Mouse (Mus musculus) cerebellum, adult 2 months (tissue): ENCODE measurements at regions not wholly inside any gene's neighbourhood (a gene's known extent, or its start where the extent isn't known, plus 50 kb on each side); places are given as distances from the start of the nearest gene placed in this dataset.

ENCODE experiments used
- DNase-seq, 2 experiments: peaks; one replicate each; pipeline ENCODE4 v3.0.0; 2021
- H3K27ac ChIP-seq: fragments of 200-500 bp; 2 replicates; pipeline ENCODE4 v1.5.1; 2012; ENCODE audit warnings: low read length, control low read depth, inconsistent platforms; ENCODE audit not compliant: insufficient read depth
- H3K27me3 ChIP-seq: fragments of 200-500 bp; 2 replicates; pipeline ENCODE4 v1.6.1; 2012; ENCODE audit warnings: inconsistent platforms, mild to moderate bottlenecking, low read length, moderate library complexity; ENCODE audit not compliant: control insufficient read depth, insufficient read depth
- H3K4me1 ChIP-seq: fragments of 200-500 bp; 2 replicates; pipeline ENCODE4 v1.6.1; 2011; ENCODE audit warnings: low read length; ENCODE audit not compliant: control insufficient read depth, insufficient read depth
- H3K4me3 ChIP-seq: fragments of 200-500 bp; replicated peaks from 2 replicates; pipeline ENCODE3; 2011; ENCODE audit warnings: mild to moderate bottlenecking, low read depth, low read length, control low read depth; ENCODE audit not compliant: insufficient read depth
- CTCF ChIP-seq: fragments of 200-500 bp; IDR thresholded peaks from 2 replicates; pipeline ENCODE4 v1.5.1; 2011; ENCODE audit warnings: low read depth, mild to moderate bottlenecking, control low read depth, low read length, moderate library complexity, borderline replicate concordance; ENCODE audit not compliant: insufficient read depth
- POLR2A ChIP-seq: fragments of 200-500 bp; IDR thresholded peaks from 2 replicates; pipeline ENCODE4 v1.6.1; 2011; ENCODE audit warnings: low read length, control low read depth, borderline replicate concordance; ENCODE audit not compliant: insufficient read depth
- WGBS: fragments of 180-500 bp; shearing (Covaris S2); methylation state at CpG from one replicate; pipeline ENCODE4 v1.1.7; 2018; 5-methylcytosine and 5-hydroxymethylcytosine counted together

DNA sequence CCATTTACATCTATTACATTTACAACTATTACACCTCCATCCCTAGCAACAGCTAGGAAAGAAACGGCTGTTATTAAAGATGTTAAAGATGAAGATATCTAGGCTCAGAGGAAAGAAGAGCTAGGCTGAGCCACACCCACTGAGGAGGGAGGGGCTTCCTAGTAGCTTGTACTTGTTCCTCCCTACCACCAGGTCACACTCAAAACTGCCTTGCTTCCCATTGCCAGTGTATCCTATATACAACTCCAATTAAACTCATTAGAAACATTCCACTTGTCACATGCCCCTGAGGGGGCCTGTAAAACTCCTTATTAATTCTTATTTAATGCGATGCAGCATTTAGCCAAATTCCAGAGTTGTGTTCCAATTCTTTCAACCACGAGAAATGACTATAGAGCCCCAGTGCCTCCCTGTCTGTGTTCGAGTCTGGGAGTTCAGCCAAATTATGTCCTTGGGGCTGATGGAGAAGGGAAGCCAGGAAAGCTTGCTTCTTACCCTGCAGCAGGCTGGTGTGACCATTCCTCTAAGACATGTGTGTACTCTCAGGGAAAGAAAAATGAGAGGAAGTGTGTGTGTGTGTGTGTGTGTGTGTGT lies 225.0 kb upstream of the Tmem132c start:
- Histone ChIP-seq H3K27ac (no peak overlapping the region), H3K4me1 (peaks cover 4% of the 10 kb centered on the region; the same call in 1 of the 2 replicates), H3K4me3 (no peak overlapping the region), H3K27me3 (no peaks in the 10 kb centered on the region)
- TF ChIP-seq CTCF (no peak), POLR2A (no peak)
- WGBS, result 23% methylated on average over 4 of the region's 4 CpGs
- DNase-seq, result peak in 1 of 2 experiments; percentile 24

DNA sequence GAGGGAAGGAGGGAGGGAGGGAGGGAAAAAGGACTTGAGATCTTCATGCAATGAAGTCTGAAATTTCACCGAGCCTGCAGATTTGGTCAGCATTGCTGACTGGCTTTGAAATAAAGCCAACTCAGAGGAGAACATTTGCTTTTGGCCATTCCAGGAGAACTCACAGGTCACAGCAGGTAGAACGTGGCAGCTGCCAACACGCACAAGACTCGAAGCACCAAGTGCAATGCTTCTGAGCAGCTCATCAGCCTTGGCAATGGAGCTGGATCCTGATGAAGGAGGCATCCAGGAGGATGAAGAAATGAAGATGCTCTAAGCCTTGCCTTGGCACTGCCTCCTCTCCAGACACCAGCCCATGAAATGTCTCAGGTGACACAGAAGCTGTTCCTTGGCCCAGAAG lies 223.6 kb upstream of the Tmem132c start:
- TF ChIP-seq POLR2A (no peak), CTCF (no peak)
- no peaks in the 10 kb centered on the region for H3K27me3 ChIP-seq
- WGBS, result 4% methylated on average over 4 of the region's 4 CpGs
- H3K27ac ChIP-seq, result no peak overlapping the region
- peaks cover 4% of the 10 kb centered on the region; the same call in 1 of the 2 replicates for H3K4me1 ChIP-seq
- no peak overlapping the region for H3K4me3 ChIP-seq
- peak; percentile 36 to 63 for DNase-seq

GRCm38 (mm10) chr5:127036472-127036871 lies 205.1 kb upstream of the Tmem132c start:
- DNase-seq, result no peak
- H3K27me3 ChIP-seq, result no peaks in the 10 kb centered on the region
- no peak overlapping the region for H3K4me3 ChIP-seq
- no peak overlapping the region for H3K27ac ChIP-seq
- TF ChIP-seq POLR2A (no peak), CTCF (no peak)
- WGBS, result 38% methylated on average over 5 of the region's 5 CpGs
- H3K4me1 ChIP-seq, result no peaks in the 10 kb centered on the region

- DNase-seq, result no peak
- 63% methylated on average over 4 of the region's 4 CpGs for WGBS
- Histone ChIP-seq H3K4me1 (no peaks in the 10 kb centered on the region), H3K27ac (no peak overlapping the region), H3K4me3 (no peak overlapping the region), H3K27me3 (no peaks in the 10 kb centered on the region)
- TF ChIP-seq CTCF (no peak), POLR2A (no peak)
Measured at GRCm38 (mm10) chr5:127057770-127058169, 183.8 kb upstream of the Tmem132c start.

DNA sequence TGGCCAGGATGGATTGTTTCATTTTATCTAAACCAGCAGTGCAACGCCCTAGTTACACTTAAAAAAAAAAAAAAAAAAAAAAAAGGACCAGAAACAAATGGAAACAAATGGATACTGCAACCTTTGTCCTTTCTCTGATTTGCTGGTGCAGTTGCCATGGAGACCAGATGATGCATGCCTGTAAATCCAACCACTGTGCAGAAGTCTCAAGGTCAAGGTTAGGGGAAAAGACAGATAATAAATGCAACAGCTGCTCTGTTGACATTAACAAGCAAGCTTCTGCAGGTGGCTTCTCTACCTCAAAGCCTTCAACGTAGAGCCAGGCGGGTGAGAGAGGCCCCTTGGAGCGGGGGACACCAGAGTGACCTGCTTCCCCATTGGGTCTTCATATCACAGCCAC lies 167.3 kb upstream of the Tmem132c start:
- Histone ChIP-seq H3K4me3 (no peak overlapping the region), H3K4me1 (no peaks in the 10 kb centered on the region), H3K27ac (no peak overlapping the region), H3K27me3 (no peaks in the 10 kb centered on the region)
- 77% methylated on average over 4 of the region's 4 CpGs for WGBS
- TF ChIP-seq CTCF (no peak), POLR2A (no peak)
- DNase-seq, result no peak
